ENCODE assay signal across 17 mouse cellular contexts in genomic region chr2:6653719-6654118, GRCm38 (mm10).
DNase-seq lines count a peak whose midpoint lies in the region; ATAC-seq lines count a peak whose summit lies in the region.
"Had no signal": no experiment of that assay in that cellular context is flagged by ENCODE, and none has a peak within 500 bp of the region (broad histone marks: within the 10 kb centered on the region; RNA-seq: fewer than 3 reads in every experiment).

No protein-coding gene starts in this region.

- ATAC-seq in cerebellum, adult (ENCODE audit: insufficient number of reproducible peaks, low FRiP score, low TSS enrichment) = peak; percentile 84
- peak; percentile 73 for ATAC-seq in frontal cortex, adult (ENCODE audit: low TSS enrichment)
- ATAC-seq: inflammation-experienced regulatory T-cells, adult 6 months; Patski had no signal

- no peak for DNase-seq in cerebellum, adult 11 months
- no peak for DNase-seq in frontal cortex, postnatal 36 days (ENCODE audit: low spot score in 2 of 2)
- DNase-seq in NIH3T3 (ENCODE audit: low read depth) = peak; percentile 6
- peak; percentile 26 to 43 for DNase-seq in cerebellum, postnatal 25 days
- no peak for DNase-seq in testis, postnatal 14 days (ENCODE audit: low spot score)
- DNase-seq in right cerebral cortex, postnatal 14 days = no peak
- DNase-seq: adrenal gland, postnatal 10 days; kidney, adult 2 months; kidney, postnatal 10 days; lung, postnatal 4 days; retina, postnatal 1 day; right cerebral cortex, postnatal 4 days; thymus, postnatal 14 days had no signal

Comparison
In these comparisons a context has a peak if more than half of its experiments do, and no peak if none do; other contexts are left out.
1. DNase-seq: peak in NIH3T3 (single experiment) and cerebellum, postnatal 25 days (2 of 2); none in cerebellum, adult 11 months (single experiment), frontal cortex, postnatal 36 days (0 of 2), testis, postnatal 14 days (single experiment) and right cerebral cortex, postnatal 14 days (single experiment).